Mouse (Mus musculus) right cerebral cortex, postnatal 36 days (tissue): Measurements from ENCODE around the gene Rbm33.
A peak's percentile ranks its signal among the peaks of the same experiment; 100 is the strongest.

ENCODE experiments used
- DNase-seq, 2 experiments: peaks; one replicate each; pipeline ENCODE4 v3.0.0; 2022; ENCODE audit warnings: low spot score in 2 of 2, mixed read lengths in 1 of 2

Gene Rbm33

DNA sequence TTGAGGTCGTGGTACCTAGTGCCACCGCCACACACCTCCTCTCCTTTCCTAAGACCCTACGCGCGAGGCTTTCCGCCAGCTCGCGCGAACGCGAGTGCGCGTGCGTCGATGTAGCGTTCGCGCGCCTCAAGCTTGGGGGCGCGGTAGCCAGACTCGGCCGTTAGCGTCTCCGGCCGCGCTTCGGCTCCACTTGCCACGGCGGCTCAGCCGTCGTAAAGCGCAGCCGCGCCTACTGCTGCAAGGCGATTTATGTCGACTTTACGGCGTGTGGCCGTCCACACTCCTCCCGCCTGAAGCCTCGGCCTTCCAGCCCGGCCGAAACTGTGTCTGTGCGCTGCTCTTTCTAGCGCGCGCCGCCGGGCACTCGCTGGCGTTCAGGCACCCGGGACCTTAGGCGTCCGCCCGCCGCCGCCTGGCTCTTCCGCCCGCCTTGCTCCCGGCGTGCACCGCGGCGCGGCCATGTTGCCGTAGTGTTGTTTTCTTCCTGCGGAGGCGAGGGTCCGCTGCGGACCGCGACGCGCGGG is at the start of gene Rbm33:
Rbm33 (plus strand) TSS at position 400 of the 524 bp plus-strand sequence.
- DNase-seq = peak; percentile 84 to 86

DNA sequence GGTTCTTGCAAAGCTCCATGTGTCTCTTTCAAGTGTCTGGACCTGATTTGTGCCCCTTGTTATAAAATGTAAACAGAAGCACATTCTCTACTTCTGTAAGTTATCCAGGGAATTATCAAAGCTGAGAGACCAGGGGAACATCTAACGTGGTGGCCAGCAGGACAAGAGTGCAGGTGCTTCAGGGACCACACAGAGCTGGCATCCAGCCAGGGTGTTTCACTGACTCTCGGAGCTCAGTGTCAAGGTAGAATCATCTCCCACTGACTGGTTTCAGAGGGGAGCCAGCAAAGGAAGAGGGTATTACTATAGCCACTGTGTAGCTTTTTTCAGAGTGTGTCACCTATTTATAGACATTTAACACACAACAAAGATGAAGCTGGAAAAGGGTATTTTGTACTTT is 49.3 kb upstream of the Rbm33 start:
- DNase-seq = no peak

DNA sequence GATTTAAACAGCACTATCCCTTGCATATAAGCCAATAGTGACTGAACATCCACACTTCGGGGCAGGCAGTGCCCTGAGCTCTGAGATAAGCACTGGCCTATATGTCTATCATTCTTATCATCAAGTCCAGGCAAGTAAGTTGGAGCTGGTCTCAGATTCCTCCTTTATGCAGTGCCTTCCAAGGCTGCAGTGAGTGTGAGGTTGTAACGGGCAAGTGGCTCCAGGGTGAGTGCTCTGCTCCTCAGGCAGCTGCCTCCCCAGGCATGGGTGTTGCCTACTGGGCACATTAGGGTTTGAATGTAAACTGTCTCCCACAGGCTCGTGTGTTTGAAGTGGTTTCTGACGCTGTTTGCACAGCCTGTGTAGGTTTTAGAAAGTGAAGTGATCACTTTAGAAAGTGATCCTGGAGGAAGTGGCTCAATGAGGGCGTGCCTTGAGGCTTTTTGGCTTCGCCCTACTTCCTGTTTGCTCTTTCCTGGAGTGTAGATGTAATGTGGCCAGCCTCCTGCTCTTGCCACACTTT is 47.4 kb upstream of the Rbm33 start:
- no peak for DNase-seq

DNA sequence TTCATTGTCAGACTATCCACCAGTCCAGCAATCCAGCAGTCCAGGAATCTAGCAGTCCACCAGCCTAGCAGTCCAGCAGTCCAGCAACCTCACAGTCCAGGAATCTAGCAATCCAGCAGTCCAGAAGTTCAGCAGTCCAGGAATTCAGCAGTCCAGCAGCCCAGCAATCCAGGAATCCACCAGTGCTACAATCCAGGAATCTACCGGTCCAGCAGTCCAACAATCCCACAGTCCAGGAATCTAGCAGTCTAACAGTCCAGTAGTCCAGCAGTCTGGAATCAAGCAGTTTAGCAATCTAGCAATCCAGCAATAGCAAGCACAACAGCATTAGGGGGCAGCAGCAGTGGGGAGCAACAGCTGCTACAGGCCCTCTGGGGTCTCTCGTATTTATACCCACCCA is 44.1 kb upstream of the Rbm33 start:
- no peak for DNase-seq

DNA sequence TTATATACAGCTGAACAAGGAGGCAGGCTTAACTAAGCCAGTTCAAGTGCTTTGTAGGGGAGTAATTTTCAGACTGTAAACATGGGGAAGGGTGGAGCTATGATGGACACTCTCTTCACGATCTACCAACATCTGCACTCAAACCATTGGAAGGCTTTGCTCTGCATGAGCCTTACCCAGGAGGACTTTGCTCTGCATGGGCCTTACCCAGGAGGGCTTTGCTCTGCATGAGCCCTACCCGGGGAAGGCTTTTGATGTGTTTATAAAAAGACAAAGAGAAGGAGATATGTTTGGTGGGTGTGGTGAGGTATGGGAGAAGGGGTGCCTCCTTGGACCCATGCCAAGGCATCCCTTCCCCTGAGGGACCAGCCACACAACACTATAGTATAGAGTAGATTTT is 39.6 kb upstream of the Rbm33 start:
- no peak for DNase-seq

DNA sequence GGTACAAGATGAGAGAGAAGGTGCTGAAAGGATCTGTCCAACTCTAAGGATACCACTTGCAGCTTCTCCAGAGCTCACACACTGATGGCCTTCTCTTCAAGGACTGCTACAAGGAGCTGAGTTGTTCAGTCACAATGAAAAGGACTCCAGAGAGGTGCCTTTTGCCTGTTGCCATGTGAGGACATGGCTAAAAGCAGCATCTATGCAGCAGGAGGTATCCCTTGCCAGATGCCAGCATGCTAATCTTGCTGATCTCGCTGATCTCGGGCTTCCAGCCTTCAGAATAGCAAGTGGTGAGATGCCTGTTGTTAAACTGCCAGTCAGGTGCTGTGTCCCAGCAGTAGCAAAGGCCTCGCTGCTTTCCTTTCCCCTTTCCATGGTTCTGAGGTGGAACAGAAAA is 27.8 kb upstream of the Rbm33 start:
- DNase-seq = no peak

DNA sequence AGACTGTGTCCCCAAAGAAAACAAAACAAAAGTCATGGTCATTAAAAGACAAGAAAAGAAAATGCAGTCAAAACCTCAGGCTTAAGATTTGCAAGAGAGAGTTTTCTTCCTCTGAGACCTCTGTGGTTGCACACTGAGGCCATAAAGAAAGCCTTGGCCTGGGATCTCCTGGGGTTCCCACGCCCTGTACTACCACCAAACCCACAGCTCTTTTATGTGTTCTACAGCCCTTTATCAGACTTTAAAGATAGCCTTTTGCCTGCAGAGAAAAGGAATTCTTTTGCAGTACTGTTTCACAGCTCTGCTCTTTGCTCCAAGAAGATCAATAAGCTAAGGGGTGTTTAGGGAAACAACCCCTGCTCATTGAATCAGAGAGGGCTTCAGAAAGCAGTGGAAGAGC is 26.3 kb upstream of the Rbm33 start:
- DNase-seq = no peak

DNA sequence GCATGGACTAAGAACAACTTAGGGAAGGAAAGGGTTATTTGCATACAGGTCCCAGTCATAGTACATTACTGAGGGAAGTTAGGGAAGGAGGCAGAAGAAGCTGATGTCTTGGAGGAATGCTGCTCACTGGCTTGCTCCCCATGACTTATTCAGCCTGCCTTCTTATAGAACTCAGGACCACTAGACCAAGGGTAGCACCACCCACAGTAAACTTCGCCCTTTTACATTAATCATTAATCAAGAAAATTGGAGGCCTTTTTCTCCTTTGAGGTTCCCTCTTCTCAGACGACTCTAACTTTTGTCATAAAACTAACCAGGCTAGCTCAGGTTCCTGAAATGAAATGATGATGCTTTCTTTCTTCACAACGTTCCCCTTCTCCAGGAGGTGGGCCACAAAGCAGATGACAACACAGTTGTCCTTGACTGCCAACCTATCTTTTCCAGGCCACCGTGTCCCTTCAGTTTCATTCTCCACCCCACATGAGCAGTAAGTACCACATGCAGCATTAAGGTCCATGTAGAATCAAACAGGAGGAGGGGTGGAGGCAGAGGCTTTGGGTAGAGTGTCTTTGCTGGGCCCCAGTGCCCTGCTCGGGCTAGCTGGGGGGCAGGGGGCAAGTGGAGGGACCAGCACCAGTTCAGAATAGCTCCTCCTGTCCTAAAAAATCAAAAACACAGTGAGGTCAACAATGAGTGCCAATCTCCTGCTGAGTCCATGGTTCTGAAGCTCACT is 25.6 kb upstream of the Rbm33 start:
- no peak for DNase-seq

DNA sequence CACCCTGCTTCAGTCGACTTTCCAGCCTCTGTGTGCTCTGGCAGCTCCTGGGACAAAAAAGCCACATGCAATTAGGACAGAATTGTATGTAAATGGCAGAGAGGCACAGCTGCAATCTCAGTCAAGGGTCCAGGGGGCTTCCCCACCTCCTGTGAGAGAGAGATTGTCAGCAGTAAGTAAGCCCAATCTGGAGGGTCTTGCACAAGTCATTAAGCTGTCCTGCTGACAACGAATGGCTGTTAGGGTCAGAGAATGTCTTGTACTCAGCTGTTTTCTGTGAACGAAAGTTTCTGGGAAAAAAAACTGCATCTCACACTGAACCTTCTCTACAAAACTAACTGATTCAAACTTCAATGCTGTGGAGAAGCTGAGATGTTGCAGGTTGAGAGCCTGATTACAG is 24.6 kb upstream of the Rbm33 start:
- DNase-seq = no peak

DNA sequence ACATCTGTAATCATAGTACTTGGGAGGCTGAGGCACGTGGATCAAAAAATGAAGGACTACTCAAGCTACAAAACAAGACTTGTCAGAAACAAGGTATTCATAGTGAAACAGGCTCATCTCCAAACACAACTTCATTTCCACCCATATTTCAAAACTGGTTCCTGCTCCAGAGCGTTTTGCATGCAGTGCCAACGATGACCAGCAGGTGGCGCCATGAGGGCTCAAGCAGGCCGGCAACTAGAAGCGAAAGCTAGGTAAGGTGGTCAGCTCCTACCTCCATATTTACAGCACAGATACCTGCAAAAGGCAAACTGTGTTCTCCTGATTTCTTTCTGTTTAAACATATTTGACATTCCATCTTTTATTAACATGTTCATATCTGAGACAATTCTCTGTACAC is 22.9 kb upstream of the Rbm33 start:
- peak; percentile 55 to 64 for DNase-seq

DNA sequence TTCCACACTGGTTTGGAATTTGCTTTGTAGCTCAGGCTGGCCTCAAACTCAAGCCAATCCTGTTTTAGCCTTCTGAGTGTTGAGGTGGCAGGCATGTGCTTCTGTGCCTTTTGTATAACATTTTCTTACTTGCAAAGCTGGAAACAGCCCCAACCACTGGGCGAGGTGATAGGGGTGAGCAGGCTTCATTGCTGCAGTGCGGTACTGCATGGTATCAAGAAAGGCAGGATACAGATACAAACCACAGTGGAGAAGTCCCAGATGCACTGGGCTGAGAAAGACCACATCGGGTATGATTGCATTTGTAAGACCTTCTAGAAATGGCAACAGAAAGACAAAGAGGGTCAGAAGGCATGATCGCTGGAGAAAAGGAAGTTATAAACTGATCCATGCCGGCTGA is 18.8 kb upstream of the Rbm33 start:
- DNase-seq = no peak

DNA sequence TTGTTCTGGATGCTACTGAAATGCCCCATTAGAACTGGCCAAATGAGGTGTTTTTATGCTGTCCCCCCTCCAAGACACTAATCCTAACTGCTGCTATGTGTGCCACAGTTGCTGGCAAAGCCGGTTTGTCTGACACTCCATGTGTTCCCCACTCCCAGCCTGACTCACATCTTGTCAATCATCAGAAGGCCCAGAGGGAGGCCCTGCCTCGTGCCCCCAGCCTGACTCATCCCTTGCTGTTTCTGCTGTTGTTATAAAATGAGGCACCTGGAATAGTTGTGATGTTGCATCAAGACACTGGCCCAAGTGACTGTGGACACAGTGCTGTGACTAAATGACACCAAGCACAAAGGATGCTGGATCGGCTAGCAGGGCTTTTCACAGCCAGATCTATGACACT is 18.2 kb upstream of the Rbm33 start:
- no peak for DNase-seq

DNA sequence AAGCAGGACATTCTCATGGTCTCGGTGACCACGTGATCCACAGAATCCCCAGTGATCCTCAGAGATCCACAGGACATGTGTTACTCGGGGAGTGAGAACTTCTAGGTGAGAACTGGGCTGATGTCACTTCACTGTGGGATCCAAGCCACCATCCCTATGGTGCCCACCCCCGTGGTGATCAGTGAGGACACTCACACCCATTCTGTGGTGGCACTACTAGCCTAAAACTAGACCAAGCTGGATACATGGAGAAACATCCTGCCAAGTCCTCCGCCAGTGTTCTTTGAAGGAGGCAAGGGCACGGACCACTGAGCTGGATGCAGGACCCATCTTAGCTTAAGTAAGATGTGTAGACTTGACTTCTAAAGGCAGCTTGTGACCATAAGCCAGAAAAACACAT is 17.6 kb upstream of the Rbm33 start:
- DNase-seq = no peak

DNA sequence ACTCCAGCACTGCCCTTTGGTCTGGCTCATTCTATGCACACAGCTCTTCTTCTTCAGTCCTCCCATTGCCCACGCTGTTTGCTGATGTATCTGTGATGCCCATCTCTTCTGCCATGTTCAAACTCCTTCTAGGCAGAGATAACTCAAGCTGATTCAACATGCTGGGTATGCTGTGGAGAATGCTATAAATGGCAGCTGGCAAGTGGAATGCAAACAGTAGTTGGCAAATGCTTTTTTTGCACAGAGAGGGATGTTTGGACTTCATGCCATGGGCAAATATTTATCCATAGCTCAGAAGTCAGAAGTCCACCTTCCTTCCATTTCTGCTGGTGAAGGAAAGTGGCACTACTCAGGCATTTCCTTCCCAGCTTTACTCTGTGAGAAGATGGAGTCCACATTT is 14.2 kb upstream of the Rbm33 start:
- DNase-seq = no peak

DNA sequence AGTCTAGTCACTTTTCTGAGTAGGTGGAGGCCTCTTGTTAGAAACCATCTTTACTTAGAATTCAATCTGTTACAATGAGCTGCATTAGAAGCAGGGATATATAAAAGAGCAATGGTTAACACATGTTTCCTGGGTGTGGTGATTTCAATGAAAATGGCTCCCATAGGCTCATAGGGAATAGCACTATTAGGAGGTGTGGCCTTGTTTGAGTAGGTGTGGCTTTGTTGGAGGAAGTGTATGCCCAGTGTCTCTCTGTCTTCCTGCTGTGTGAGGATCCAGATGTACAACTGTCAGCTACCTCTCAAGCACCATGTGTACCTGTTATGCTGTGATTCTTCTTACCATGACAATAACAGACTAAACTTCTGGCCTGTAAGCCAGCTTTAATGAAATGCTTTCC is 12.4 kb upstream of the Rbm33 start:
- DNase-seq = no peak

DNA sequence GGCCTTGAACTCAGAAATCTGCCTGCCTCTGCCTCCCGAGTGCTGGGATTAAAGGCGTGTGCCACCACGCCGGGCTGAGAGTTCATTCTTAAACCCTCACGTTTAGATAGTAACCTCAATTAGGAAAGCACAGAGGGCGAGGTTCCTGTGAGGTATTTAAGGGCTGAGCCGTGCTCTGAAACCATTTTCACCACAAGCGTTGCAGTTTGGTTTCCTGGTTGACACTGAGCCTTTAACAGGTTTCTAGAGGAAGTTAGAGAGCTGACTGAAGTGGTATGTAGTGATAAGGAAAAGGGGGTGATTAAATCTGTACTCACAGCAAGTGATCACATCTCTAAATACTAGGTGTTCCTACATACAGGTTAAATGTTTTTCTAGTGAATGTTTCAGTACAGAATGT is 1.4 kb upstream of the Rbm33 start:
- no peak for DNase-seq

DNA sequence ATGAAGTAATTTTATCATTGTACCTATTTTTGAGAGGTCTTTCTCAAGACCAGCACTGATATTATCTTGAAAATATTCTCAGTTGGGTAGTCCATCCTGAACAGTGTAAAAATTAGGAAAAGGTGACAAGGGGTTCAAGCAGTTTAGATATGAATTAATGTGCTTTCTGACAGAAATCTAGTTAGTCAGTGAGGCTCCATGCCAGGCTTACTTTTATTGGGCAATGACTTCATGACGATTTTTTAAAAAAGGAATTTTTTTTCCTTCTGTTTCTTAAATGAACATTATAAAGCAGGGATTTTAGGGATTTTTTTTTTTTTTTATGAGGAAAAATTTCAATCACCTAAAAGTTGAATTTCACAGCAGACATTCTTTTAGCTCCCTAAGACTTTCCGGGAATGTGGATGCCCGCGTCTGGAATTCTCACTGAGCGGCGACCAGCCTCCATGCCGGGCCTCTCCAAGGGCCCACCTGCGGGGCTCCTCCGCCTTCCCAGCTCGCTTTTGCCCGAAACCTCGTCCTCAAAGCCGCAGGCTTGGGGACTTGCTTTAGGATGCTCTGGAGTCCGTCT is 685 bp upstream of the Rbm33 start:
- no peak for DNase-seq

DNA sequence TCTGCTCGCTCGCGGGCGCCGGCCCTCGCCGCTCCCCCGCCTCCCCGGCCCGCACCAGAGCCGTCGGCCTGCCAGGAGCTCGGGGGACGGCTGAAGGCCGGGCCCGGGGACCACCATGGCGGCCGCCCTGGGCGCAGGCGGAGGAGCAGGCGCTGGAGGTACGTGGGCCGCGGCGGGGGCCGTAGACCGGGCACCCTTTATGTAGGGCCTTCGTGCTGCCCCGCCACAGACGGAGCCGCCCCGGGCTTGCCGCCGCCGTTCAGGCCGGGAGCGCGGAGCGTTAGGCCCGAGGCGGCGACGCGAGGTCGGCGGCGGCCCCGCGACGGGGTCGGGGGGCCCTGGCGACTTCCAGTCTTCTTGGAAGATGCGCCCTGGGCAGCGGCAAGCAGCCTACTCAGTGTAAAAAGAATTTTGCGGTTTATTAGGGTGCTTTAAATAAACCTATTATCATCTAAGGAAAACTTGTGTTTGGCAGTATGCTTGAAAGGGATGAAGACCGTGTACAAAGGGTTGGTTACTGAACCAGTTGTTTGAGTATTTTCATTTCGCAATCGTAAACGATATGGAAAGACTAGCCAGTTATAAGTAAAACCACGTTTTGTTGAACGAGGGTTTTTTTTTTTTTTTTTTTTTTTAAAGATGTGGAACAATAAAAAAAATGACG is 464 bp downstream of the Rbm33 start:
- no peak for DNase-seq

DNA sequence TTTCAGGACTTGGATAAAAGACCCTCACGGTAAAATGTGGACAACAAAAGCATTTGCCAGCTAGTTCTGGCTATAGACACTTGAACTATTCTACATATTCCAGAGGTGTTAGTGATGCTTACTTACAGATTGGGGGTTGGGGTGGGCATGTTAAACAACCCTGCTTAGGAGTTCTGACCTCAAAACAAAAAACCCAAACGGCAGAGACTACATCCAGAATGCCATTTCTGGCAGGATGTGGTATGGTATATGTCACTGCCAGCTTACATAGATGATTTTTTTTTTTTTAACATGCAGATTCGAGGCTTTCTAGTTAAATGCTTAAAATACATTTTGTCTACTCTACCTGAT is 971 bp downstream of the Rbm33 start:
- DNase-seq = no peak

DNA sequence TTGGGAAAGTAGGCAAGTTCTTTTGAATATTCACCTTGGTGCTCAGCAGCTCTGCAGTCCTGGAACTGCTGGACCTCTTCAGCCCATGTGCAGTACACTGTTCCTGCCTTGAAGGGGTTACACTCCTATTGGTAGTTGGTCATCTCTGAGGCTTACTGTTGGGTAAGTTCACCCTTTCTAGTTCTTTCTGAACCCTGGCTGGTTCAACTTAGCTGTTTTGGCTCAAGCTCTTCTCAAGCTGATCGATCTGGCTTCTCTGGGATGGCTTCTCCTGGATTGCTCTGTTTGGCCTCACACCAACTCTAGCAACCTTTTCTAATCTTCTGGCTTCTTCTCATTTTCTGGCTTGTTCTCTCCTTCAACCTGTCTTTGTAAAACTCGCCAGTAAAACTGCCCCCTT is 1.8 kb downstream of the Rbm33 start:
- DNase-seq = no peak

DNA sequence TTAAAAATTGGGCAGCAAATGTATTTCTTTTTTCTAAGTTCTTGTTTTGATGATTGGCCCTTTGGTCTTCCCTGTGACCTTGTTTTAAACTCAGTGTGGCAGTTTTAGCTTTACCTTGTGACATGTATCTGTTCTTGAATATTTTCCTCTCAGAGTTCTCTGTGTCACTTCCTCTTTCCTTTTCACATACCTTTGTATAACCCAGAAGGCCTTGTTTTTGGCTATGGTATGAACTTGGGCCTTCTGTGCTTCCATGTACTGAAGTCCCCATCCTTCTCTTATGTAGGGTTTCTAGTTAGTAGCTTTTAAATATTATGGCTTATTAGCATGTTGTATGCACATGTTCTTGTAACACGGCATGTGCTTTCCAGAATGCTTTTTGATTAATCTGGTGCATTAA is 4.8 kb downstream of the Rbm33 start:
- no peak for DNase-seq

DNA sequence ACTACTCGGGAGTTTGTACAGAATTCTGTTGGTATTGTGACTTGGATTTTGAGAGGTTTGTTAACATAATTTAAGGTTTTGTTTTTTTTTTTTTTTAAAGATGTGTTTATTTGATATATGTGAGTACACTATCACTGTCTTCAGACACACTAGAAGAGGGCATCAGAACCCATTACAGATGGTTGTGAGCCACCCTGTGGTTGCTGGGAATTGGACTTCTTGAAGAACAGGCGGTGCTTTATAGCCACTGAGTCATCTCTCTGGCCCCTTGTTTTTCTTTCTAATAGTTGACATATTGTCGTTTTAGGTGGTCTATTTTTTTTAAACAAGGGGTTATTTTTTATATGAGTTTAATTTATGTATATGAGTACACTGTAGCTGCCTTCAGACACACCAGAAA is 5.3 kb downstream of the Rbm33 start:
- no peak for DNase-seq

DNA sequence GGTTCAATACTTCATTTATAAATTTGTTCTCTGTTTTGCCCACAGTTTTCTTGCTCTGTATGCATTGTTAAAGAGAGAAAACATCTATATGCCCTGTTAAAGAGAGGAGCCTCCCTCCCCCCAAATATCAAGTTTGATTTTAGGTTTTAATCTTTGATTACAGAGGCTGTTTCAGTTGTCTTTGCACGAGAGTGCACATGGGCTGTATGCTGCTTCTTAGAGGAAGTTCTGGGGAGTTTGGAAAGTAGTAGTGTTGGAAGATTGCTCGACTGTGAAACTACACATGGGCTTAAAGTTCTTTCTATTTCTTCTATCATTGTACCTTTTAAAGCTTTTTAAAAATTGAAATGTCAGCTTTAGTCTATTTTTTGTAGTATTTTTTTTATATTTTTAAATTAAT is 6.9 kb downstream of the Rbm33 start:
- DNase-seq = no peak
